Mouse (Mus musculus): Measurements from ENCODE around the gene Anxa7.

The Anxa7 gene

DNA sequence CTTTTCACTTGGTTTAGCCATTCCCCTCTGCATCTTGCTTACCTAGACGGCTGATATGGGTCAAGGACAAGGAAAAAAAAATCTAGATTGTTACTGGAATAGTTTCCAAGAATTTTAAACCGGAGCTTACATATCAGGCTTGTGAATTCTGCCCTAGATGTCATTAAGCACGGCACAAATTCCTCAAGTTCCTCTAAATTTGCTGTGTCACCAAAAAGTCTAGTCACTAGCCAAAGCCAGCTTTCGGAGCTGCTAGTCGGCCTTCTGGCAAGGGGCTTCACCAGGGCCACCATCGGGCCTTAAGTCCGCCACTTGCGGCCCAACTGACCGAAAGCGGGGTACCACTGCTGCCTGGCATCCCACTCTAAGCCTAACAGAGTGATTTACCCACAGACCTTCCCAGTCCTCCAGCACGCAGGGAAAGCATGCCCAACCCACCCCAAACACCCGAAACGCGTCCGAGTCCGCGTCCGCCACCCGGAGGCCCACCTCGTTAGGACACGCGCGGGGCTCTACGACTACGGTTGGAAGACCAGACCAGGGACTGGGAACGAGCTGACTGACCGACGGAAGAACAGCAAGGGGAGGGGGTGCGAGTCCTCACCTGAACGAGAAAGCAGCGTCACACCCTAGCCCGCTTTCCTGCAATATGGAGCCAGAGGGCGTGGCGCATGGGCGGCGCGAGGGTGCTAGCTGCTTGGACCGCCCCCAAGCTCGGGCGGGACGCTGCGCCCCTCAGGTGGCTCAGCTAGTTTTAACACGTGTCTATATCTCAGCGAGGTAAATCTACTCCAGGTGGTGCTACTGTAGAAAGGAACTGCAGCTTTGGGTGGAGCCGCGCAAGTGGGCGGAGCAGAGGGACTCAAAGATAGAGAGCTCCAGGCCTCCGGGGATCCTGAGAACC is at the start of gene Anxa7:
Anxa7 (minus strand) TSS at position 843 of the 904 bp plus-strand sequence.
- DNase-seq (ENCODE audit: low read depth, low spot score): peak; percentile 90

DNA sequence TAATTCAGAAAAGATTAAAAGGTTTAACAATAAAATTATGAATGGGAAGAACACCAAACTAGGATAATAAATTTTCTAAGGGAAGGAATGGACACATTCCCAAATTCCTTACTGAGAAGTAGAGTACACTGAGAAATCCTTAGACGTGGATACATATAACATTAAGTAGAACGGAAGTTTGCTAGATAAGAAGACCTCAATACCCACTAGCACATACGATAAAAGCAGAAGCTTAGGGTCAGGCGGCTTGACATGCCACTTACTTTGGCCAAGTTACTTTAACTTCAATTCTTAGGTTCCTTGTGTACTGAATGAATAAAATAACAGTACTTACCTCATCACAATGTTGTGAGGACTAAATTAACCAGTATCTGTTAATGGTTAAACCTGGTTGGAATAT is 49.7 kb upstream of the Anxa7 start:
- no peak for DNase-seq (ENCODE audit: low read depth, low spot score)

DNA sequence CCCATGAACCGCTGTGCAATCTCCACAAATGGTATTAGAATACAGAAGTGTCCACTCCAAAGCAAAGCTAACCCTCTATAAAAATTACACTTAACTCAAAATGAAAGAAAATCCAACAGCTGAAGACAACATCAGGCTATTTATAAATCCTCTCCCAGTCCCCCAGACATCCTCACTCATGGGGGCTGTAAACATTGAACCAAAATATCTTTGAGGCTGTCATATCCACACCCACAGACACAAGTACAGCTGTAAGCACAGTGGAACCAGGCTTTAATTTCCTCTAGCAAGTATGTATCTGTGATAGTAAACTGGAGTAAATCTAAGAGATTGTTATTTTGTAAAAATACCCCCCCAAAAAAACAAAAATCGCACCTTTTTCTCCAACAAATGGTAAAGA is 40.2 kb upstream of the Anxa7 start:
- no peak for DNase-seq (ENCODE audit: low read depth, low spot score)

DNA sequence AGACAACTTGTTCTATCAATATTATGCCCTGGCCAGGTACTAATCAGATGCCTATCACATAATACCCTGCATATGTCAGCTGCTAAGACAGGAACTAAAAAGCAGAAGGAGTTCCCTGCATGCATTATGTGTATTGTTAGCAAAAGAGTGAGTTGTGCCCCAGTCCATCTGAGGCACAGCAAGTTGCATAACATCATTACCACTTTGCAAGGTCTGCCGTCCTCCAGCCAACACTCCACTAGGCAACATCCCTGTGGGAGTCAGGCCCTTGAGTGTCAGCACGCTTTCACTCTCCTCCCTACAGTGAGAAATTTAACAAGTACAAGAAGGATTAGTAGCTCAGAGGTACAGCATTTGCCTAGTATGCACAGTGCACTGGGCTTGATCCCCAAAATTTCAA is 28.5 kb upstream of the Anxa7 start:
- no peak for DNase-seq (ENCODE audit: low read depth, low spot score)

DNA sequence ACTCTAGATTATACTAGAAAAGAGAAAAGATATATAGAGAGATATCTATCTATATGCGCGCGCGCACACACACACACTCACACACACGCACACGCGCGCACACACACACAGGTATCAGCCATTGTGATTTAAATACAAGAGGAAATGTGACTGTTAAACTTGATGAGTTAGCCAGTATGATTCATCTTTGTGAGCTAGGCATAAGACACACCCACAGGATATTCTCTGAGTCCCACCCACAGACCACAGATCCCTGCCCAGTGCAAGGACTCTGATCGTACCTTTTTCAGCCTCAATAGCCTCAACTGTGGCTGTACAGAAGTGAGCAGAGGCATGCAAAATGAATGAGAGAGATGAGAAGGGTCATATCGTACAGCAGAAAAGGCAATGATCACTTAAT is 23.0 kb upstream of the Anxa7 start:
- DNase-seq (ENCODE audit: low read depth, low spot score): peak; percentile 9

DNA sequence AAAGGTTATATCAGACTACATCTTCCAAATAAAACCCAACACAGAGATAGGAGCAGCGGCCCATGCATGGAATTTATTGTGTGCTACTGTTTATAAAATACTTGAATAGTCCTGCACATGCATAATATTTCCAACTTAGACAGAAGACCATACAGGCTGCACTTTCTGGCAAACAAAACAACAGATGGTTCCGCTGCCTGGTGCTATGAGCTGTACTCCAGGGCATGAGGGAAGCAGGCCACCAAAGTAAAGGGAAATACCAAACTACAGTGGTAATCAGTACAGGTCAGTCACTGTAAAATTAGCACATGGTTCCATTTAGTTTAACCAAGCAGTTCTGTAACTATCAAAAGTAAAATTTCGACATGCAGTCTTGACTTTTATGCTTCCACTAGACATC is 20.0 kb upstream of the Anxa7 start:
- DNase-seq (ENCODE audit: low read depth, low spot score): no peak

DNA sequence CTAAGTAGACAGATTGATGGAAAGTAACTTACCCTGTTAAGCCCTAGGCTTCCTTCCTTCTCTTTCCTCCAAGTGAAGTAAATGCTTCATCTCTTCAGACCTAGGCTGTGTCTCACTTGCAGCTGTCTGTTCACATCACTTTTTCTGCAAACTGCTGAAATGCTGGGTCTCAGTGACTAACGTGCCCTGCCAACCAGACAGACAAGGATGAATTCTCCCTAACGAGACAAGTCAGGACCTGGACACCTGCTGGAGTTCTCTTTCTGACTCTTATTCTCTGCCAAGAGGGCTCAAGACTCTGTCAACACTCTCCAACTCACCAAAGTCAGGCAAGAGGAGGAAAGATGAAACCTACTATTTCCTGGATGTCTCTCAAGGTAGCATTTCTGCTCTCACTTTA is 16.7 kb upstream of the Anxa7 start, which contains the start of gene Mss51:
Mss51 (minus strand) TSS at position 299 of the 400 bp plus-strand sequence.
- DNase-seq (ENCODE audit: low read depth, low spot score): no peak

DNA sequence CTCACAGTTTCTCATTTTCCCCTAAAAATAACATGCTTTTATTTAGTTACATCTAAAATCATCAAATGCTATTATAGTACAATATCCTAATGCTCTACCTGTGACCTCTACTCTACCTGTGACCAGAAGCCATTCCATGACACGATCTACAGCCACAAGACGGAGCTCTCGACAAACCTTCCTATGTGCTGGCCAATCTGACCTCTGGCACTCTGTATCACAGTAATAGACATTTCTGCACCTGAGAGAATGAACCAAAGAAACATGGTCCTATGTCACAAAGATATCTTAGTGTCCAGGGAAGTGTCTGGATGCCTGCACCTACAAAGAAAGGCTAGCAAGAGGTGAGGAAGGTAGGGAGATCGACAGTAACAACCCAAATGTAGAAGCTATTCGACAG is 6.1 kb upstream of the Anxa7 start:
- no peak for DNase-seq (ENCODE audit: low read depth, low spot score)

DNA sequence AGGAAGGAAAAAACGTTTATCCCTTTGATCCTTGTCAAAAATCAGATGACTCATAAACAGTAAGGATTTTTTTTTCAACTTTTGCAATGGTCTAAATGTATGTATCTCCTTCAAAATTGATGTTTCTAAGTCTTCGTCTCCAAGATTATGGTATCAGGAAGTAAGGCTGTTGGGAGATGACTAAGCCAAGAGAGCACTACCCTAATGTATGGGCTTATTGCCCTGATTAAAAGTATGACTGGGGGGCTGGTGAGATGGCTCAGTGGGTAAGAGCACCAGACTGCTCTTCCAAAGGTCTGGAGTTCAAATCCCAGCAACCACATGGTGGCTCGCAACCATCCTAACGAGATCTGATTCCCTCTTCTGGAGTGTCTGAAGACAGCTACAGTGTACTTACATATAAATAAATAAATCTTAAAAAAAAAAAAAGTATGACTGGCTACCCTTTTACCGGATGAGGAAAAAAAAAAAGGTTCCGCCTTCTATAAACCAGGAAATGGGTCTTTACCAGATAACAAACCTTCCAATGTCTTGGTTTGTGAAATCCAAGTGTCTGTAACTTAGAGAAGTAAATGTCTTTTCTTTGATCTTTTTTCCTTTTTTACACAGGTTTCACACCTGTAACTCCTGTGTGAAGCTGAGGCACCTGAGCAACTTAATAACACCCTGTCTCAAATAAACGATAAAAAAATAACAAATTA is 2.3 kb upstream of the Anxa7 start:
- DNase-seq (ENCODE audit: low read depth, low spot score): no peak

DNA sequence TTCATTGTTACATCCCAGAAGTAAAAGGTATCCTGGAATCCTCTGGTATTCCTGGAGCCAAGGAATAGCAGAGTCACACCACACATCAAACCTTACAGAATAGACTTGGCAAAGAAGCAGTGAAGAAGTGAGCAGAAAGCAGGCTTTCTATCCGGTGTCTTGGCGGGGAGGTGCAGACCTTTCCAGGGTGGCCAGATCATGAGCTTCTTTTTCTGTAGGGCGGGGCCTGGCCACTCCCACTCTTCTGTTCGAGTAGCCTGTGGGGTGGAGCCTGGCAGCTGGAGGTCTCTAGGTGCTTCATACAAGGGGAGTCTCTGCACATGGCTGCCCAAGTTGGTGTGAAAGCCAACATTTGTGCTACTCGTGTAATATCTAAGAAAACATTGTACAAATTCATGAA is 1.3 kb upstream of the Anxa7 start:
- peak; percentile 80 for DNase-seq (ENCODE audit: low read depth, low spot score)

DNA sequence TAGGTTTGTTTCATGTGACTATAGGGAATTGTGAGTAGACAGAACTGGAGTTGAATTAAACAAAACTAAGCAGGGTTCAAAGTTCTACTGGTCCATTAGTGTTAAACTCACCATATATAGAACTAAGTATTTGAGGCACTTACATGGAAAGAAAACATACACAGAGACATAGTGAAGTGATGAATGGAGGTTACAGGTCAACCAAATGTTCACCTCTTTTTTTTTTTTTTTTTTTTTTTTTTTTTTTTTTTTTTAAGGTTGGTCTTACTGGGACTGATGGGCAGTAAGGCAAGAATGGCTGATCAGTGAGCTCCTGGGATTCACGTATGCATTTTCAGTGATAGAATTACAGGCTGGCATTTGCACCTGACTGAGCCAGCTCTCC is 254 bp upstream of the Anxa7 start:
- DNase-seq (ENCODE audit: low read depth, low spot score): no peak

DNA sequence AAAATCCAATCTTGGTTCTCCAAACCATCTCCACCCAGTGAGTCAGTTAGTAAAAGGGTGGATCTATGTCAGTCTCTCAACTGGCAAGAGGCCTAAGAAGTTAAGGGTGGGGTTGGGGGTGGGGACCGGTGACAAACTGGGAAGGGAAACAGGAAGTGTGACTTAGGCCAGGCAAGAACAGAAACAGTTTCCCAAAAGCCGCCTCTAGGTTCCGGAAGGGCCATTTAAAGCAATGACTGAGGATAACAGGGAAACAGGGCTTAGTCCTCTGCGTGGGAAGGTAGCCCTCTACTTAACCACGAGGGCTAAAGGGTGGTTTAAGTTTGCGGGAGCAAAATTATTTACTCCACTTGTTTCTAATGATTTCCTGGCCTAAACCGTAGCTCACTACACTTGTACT is 1.1 kb downstream of the Anxa7 start:
- DNase-seq (ENCODE audit: low read depth, low spot score): peak; percentile 79

DNA sequence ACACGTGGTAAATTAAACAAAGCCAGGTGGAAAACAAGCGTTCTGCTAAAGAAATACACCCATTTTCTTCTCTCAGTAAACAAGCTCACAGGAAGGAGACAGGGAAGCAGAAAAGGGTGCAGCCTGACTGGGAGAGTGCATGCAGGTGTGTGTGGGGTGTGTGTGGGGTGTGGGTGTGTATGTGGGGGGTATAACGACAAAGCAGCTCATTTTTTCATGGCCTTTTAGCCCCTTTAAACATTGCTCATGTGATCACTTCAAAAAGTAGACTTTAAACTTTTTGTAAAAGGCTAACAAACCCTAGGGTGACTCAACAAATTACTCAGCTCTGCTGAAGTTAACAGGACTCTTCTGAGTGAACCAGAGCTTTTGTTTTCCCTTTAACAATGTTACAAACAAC is 1.5 kb downstream of the Anxa7 start:
- no peak for DNase-seq (ENCODE audit: low read depth, low spot score)

DNA sequence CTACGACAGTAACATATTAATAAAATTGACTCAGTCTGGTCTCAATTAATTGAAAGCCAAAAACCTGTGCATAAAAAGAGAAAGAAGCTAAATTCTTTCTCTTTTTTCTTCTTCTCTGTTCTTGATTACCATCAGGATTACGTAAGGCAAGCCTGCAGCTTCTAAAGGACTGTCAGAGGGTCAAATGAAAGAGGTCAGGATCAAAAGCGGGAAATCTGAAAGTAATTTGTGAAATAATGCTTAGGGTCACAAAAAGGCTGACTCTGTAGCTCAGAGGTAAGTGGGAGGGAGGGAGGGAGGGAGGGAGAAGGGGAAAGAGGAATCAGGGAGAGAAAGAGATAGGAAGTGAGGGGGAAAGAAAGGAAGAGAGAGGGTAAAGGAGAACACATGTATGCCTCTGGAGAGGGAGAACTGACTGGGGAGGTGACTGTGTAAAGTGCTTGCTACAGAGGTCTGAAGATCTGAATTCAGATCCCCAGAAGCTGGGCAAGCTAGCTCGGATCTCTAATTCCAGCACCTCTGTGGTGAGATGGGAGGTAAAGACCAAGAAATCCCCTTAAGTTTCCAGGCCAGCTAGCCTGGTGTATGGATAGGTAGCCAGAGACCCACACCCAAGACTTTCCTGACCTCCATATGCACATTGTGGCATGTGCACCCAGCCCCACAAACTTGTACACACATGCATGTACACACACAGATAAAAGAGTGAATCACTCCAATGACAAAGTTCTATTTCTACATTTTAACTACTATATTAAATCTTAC is 2.5 kb downstream of the Anxa7 start:
- peak; percentile 33 for DNase-seq (ENCODE audit: low read depth, low spot score)

DNA sequence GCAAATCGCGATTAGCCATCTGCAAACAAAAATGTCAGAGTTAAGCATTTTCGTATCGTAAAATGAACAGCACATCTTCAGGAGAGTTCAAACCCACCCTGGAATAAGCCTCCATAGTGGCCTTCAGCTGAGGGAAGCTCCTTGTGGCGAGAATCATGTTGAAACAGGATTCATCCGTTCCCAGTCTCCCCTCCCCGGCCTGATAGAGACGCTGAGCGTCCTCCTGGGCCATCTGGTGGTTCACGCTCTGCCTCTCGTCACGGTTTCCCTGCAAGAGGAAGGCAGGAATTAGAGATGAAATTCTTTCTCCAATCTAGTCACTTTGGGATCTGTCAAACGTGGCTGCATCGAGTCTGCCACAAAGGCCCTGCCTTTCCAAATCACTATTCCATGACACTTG is 19.7 kb downstream of the Anxa7 start:
- no peak for DNase-seq (ENCODE audit: low read depth, low spot score)

DNA sequence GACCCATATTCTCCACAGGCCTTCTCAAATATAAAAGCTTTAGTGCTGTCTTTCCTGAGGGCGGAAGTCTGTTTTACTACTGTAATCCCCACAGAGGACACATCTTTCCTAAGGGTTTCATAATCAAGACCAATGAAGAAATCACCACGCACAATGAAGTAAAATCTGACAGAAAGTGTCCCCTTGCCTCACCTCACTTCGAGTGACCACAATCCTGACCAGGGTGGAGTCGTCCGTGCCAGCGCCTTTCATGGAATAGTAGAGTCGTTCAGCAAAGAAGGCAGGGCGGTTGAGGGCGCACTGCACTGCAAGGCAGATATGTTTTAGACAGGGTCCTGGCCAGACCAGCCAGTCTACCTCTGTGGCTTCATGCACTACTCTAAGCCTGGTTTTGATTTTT is 21.6 kb downstream of the Anxa7 start:
- no peak for DNase-seq (ENCODE audit: low read depth, low spot score)

DNA sequence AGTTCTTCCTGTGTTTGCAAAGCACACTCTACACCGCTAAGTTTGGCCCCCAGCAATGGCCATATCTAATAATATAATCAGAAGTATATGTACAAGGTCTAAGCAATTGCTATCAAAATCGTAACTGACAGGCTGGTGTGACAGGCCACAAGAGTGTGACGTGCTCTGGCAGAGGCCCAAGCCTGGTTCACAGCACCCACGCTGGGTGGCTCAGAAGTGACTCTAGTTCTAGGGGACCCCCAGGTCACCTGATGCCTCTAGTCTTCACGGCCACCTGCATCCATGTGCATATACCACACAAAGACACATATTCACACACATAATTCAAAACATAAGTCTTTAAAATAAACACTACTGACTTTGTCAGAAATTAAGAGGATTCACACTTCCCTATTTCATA is 27.0 kb downstream of the Anxa7 start:
- DNase-seq (ENCODE audit: low read depth, low spot score): no peak

DNA sequence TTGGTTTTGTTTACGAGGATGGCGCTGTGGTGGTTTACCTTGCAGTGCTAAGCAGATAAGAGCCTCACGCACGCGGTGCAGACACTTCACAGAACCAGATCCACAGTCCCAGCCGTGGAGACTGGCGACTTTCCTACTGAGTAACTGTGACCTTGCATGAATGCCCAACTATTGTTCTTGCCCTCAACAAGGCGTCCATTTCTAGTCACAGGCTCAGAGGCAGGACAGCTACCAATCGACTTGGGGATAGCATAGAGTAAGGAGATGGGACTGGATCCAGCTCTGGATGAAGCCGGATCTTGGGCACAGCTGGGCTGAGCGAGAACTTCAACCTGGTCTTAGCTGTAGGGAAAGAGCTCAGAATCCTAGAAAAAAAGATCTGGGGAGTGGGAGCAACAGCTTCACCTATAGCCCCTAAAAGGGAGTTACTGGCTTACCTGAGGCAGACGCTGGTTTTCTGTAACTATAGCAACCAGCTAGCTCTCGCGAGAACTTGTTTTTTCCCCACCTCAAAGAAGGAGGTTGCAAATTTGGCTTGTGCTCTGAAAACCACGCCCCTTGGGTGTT is 28.1 kb downstream of the Anxa7 start, which contains the start of gene Cfap70:
Cfap70 (minus strand) TSS at position 462 of the 567 bp plus-strand sequence.
- DNase-seq (ENCODE audit: low read depth, low spot score): peak; percentile 93

DNA sequence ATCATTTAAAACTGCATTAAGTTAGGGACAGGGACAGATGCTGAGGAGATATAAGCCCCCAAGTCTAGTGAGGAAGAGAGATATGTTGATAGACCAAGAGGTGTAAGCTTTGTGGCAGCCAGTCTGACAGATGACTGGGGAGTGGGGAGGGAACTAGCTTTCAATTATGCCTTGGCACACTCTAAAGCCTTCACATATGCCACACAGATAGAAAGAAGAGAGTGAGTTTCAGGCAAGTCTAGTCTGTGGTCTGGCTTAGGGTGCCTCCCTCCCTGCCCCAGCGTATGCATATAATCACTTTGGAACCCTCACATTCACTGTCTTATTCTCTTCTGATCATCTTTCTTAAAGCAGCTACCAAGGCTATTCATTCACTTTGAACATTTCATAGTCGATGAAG is 28.6 kb downstream of the Anxa7 start:
- no peak for DNase-seq (ENCODE audit: low read depth, low spot score)

DNA sequence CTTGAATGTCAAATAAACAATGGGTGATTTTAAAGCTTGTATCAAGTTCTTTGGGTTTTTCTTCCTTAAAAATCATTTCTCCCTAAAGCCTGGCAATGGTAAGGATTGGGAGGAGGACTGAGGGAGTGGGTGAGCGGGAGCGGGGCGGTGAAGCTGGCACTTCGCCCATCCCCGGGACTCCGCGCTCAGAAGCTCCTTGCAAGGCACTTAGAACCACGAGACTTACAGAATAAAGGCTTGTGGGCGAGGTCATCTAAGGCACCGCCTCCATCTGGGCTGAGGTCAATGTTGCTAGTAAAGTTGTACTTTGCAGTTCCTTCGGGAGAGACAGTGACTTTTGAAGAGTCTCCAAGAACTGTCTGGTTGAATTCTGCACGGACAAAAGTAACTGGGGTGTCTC is 32.7 kb downstream of the Anxa7 start:
- DNase-seq (ENCODE audit: low read depth, low spot score): peak; percentile 81

DNA sequence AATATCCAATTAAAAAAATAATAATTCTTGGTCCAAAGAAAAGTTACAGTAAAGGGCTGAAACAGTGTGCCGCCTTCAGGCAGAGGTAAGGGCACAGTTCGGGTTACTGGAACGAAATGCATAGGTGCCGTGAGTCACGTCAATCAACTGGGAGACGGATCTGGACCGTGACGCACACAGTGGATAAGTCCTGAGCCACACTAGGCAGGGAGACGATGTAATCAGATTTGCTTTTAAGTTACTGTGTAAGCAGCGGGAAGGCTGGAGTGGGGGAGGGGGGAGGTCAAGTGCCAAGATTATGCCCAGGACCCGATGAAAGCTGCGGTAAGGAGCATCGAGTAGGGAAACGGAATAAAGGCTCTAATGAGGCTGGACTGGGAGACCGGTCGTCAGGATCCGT is 37.7 kb downstream of the Anxa7 start:
- DNase-seq (ENCODE audit: low read depth, low spot score): no peak

DNA sequence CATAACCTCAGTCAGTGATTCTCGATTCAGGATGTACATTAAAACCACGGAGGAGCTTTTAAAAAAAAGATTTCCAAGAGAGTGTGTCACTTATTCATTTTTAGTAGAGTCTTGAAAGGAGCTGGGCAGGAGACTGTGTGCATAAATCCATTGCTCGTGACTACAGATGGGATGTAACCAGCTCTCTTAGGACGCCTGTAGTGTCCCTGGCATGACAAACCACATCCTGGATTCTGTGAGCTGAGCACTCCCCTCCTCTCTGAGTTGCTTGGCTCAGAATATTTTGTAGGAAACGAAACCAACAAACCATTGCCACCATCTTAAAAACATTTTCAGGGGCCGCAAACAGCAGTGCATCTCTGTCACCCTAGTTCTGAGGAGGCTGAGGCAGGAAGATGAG is 43.0 kb downstream of the Anxa7 start:
- no peak for DNase-seq (ENCODE audit: low read depth, low spot score)
